Mouse (Mus musculus) bone marrow, adult 2 months (tissue): ENCODE measurements around the gene Lfng. TPM values are rescaled to one million over a fixed set of nuclear protein-coding genes. Genes with fewer than 3 reads are reported as not detected.
A peak's percentile ranks its signal among the peaks of the same experiment; 100 is the strongest.

Experiments used
- H3K27ac ChIP-seq: fragments of 200-500 bp; 2 replicates; pipeline ENCODE4 v1.5.1; 2012; ENCODE audit warnings: low read depth, mild to moderate bottlenecking, control low read depth, inconsistent platforms, low read length; ENCODE audit not compliant: control insufficient read depth, poor library complexity, insufficient read depth
- H3K4me1 ChIP-seq: fragments of 200-500 bp; 2 replicates; pipeline ENCODE4 v1.6.1; 2011; ENCODE audit warnings: low read length; ENCODE audit not compliant: control insufficient read depth, insufficient read depth
- H3K4me3 ChIP-seq: fragments of 200-500 bp; replicated peaks from 2 replicates; pipeline ENCODE3; 2011; ENCODE audit warnings: mild to moderate bottlenecking, low read depth, low read length, control low read depth; ENCODE audit not compliant: control insufficient read depth
- CTCF ChIP-seq: fragments of 200-500 bp; IDR thresholded peaks from 2 replicates; pipeline ENCODE4 v1.5.1; 2011; ENCODE audit warnings: low read length, control low read depth; ENCODE audit not compliant: control insufficient read depth, insufficient read depth
- POLR2A ChIP-seq: fragments of 200-500 bp; IDR thresholded peaks from 2 replicates; pipeline ENCODE4 v1.6.1; 2011; ENCODE audit warnings: low read depth, mild to moderate bottlenecking, control low read depth, low read length, borderline replicate concordance; ENCODE audit not compliant: control insufficient read depth
- WGBS: fragments of 180-500 bp; shearing (Covaris S2); methylation state at CpG from one replicate; pipeline ENCODE4 v1.1.7; 2018; 5-methylcytosine and 5-hydroxymethylcytosine counted together
- polyA plus RNA-seq: library from polyadenylated mRNA; stranded (reverse); fragments of >200 nt; gene quantifications from 2 replicates; pipeline ENCODE4 v1.2.4, GENCODE M21; 2011; ENCODE audit warnings: low replicate concordance; ENCODE audit not compliant: missing spikeins, insufficient read depth, insufficient read length

The Lfng gene
- polyA plus RNA-seq, 1 experiment, result 25.9 TPM

GRCm38 (mm10) chr5:140660398-140660797, 53.3 kb downstream of the Lfng start:
- no peak overlapping the region for H3K27ac ChIP-seq
- WGBS, result 56% methylated on average over 1 of the region's 1 CpGs
- peaks cover 8% of the 10 kb centered on the region for H3K4me1 ChIP-seq
- H3K4me3 ChIP-seq, result no peak overlapping the region
- TF ChIP-seq POLR2A (no peak), CTCF (no peak)

- Histone ChIP-seq H3K4me1 (peaks cover 8% of the 10 kb centered on the region), H3K27ac (no peak overlapping the region), H3K4me3 (no peak overlapping the region)
- 71% methylated on average over 8 of the region's 8 CpGs for WGBS
- no peak for TF ChIP-seq CTCF
- TF ChIP-seq POLR2A, result no peak
These were observed 54.3 kb downstream of the Lfng start for GRCm38 (mm10) chr5:140661427-140661826.

GRCm38 (mm10) chr5:140661875-140662643, 54.9 kb downstream of the Lfng start:
- 60% methylated on average over 12 of the region's 12 CpGs for WGBS
- peaks cover 8% of the 10 kb centered on the region for H3K4me1 ChIP-seq
- TF ChIP-seq POLR2A (no peak), CTCF (no peak)
- peak overlapping the region; percentile 19 for H3K4me3 ChIP-seq
- H3K27ac ChIP-seq, result peak overlapping the region; percentile 57

- no peak for TF ChIP-seq CTCF
- TF ChIP-seq POLR2A, result no peak
- Histone ChIP-seq H3K4me3 (peak overlapping the region; percentile 19), H3K4me1 (peaks cover 8% of the 10 kb centered on the region), H3K27ac (peak overlapping the region; percentile 76)
- 29% methylated on average over 17 of the region's 17 CpGs for WGBS
These were observed 55.8 kb downstream of the Lfng start for GRCm38 (mm10) chr5:140662741-140663592.

GRCm38 (mm10) chr5:140663621-140664180, 56.6 kb downstream of the Lfng start:
- no peak for TF ChIP-seq POLR2A
- TF ChIP-seq CTCF, result peak; percentile 77
- Histone ChIP-seq H3K27ac (peak overlapping the region; percentile 76), H3K4me3 (no peak overlapping the region), H3K4me1 (peaks cover 8% of the 10 kb centered on the region)
- WGBS, result 14% methylated on average over 7 of the region's 7 CpGs

Other genes with a start within 250 kb of the Lfng start
- 18.1 and 26.3 TPM in 2 replicates for gene Snx8, start 218.1 kb upstream of the Lfng start, polyA plus RNA-seq
- gene Eif3b, start 188.0 kb upstream of the Lfng start, polyA plus RNA-seq, result 69.8 and 90.3 TPM in 2 replicates
- gene Gm4869, start 161.7 kb upstream of the Lfng start, polyA plus RNA-seq, result not detected in 2 replicates
- gene Chst12, start 101.8 kb upstream of the Lfng start, polyA plus RNA-seq, result 13.2 and 25.2 TPM in 2 replicates
- not detected in 2 replicates for gene Grifin, start 42.2 kb upstream of the Lfng start, polyA plus RNA-seq
- gene Ttyh3, start 41.7 kb downstream of the Lfng start, polyA plus RNA-seq, result 20.1 and 34.8 TPM in 2 replicates
- 3.6 and 11.0 TPM in 2 replicates for gene Iqce, start 95.1 kb downstream of the Lfng start, polyA plus RNA-seq
- 4.6 and 8.5 TPM in 2 replicates for gene Brat1, start 97.7 kb downstream of the Lfng start, polyA plus RNA-seq
- gene Amz1, start 116.8 kb downstream of the Lfng start, polyA plus RNA-seq, result 2.7 and 3.5 TPM in 2 replicates
- 12.3 and 15.8 TPM in 2 replicates for gene Gna12, start 223.1 kb downstream of the Lfng start, polyA plus RNA-seq